Mouse (Mus musculus): ENCODE results near the gene Pithd1.
"Not testable (repeated sequence)": the region's sequence is repeated elsewhere in the genome, so short reads cannot be mapped to it uniquely, and the experiment has no call there.

The Pithd1 gene

DNA sequence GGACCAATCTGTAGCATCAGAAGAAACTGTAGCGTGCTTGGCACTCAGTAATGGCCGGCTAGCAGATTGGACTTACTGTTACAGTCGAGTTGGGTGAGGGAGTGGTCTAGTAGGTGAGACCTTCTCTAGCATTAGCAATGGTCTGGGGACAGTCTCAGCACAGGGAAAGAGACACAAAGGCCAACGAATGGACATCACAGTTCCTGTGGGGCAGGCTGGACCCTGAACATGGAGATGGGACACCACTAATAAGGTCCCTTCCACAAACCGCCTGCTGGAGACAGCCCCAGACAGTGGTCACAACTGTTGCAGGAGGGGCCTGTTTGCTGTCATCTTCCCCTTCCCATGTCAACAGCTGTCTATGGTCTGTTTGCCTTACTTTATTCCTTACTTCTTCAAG, 25.4 kb downstream of the Pithd1 start:
- no peak for ATAC-seq (ENCODE audit: low TSS enrichment)

DNA sequence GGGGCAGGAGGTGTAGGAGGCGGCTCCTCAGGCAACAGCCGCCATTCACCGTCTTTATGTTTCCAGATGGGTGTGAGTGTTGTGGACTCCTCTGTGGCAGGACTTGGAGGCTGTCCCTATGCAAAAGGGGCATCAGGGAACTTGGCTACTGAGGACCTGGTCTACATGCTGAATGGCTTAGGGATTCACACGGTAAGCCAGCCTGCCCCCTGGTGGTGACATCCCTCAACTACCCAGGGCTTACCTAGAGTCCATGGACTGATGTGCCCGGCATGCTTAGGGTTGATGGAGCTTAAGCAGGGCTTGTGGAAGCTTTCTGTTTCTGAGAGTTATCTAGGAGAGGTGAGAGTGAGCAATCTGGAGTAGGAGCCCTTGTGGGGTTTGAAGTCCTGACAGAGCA, 26.3 kb downstream of the Pithd1 start:
- ATAC-seq (ENCODE audit: low TSS enrichment) = peak; percentile 44

DNA sequence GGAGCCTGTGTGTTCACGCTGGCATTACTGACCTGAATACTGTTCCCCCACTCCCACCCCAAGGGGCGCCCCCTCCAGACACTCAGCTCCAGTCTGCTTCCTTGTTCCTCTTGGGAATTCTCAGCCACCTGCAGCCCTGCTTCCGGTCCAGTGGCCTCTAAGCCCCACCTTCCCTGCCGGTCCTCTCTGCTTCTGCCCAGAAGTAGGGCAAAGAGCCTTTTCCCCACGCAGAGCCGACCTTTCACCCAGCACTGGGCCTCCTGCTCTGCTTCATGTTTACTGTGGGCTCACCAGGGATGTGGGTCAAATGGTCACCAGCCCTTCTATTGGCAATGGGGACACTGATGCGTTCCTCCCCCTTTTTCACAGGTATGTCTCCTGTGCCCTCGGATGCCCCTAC, 28.7 kb downstream of the Pithd1 start:
- ATAC-seq (ENCODE audit: low TSS enrichment) = no peak

DNA sequence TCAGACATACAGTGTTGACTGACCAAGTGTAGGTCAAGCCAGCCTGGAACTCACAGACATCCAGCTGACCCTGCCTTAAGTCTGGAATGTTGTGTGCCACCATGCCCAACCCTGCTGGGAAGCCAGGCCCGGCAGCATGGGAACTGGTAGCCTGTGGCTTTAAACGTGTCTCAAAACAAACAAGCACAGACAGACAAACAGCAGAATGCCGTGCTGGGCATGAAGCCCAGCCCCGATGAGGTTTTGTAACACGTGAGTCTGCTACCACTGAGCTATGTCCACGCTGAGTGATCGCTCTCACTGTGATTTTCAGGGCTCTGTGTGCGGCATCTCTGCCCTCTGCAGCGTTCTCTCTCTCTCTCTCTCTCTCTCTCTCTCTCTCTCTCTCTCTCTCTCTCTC, 31.2 kb downstream of the Pithd1 start:
- ATAC-seq (ENCODE audit: low TSS enrichment) = no peak

DNA sequence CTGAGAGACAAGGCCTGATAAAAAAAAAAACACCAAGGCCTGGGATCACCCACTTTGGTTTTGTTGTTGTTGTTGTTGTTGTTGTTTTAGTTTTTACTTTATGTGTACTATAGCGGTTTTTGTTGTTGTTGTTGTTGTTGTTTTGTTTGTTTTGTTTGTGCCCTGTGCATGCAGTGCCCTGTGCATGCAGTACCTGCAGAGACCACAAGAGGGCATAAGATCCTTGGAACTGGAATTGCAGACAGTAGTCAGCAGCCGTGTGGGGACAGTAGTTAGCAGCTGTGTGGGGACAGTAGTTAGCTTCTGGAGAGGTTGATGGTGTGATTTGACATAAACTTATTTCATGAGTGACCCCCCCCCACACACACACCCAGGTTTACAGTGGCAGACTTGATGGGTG, 32.8 kb downstream of the Pithd1 start:
- ATAC-seq (ENCODE audit: low TSS enrichment) = peak; percentile 51; the same call in 1 of the 2 replicates

DNA sequence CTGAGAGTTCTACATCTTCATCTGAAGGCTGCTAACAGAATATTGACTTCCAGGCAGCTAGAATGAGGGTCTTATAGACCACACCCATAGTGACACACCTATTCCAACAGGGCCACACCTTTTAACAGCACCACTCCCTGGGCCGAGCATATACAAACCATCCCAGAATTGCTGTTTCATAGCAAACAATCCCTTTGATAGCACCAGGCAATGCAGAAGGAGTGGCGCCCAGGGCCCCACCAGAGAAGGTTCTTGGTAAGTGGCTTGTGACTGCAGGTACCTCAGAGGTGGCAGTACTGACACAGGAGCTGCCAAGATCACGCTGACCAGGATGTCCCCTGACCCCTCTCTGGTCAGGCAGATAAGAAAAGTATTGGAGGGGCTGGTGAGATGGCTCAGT, 33.9 kb downstream of the Pithd1 start:
- ATAC-seq (ENCODE audit: low TSS enrichment) = no peak

DNA sequence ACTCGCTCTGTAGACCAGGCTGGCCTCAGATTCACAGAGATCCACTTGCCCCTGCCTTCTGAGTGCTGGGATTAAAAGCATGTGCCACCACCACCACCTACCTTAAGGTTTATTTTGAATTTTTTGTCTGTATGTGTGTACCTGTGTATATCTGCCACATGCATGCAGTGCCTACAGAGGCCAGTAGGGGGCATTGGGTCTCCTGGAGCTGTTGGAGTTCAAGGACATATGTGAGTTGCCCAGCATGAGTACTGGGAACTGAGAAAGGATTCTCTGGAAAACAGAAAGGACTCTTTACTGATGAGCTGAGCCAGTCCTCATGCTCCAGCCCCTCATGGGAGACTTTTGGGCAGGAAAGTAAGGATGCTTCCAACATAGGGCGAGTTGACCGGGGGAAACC, 35.6 kb downstream of the Pithd1 start:
- no peak for ATAC-seq (ENCODE audit: low TSS enrichment)

DNA sequence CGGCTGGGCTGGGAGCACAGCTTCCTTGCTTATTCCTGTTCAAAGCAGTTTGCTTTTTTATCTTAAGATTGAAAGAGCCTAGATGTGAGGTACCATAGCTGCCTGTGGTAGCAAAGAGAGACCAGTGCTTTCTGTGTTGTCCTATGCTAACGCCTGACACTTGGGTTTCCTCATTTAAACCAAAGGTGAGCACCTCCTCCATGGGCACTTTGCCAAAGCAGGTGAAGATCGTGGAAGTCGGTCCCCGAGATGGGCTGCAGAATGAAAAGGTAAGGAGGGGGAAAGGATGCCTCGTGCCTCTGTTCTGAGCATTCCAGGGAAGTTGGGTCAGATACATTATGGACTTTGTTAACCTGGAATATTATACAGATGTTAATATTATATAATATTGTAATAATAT, 36.7 kb downstream of the Pithd1 start:
- ATAC-seq (ENCODE audit: low TSS enrichment) = no peak

DNA sequence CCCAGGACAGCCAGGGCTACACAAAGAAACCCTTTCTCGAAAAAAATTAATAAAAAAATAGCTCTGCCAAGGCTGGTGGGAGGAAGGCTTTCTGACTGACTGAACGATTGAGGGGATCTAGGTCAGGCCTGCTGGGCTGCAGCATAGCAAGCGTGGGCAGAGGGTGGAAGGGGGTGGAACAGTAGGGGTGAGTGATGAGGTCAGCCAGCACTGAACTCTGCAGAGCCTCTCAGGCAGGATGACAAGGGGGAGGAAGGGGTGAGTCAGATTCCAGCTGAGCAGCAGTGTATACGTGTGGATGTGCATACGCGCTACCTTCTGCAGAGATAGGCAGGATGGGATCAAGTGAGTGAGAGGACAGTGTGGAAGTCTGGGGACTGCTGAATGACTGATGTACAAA, 37.2 kb downstream of the Pithd1 start:
- ATAC-seq (ENCODE audit: low TSS enrichment) = no peak

DNA sequence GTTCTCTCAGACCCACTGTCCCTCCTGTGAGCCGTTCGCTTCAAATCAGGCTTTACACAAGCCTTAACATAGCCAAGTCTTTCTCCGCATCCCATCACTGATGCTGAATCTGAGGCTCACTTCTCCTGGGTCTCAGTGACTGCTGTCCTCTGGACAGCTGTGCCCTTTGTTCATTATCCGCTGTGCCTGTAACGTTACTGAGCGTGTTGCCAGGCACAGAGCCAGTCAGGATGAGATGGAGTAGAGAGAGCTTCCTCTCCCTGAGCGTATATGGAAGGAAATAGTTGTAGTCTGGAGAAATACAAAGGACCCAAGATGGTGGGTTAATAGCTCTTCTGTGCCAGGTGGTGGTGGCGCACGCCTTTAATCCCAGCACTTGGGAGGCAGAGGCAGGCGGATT, 37.6 kb downstream of the Pithd1 start:
- ATAC-seq (ENCODE audit: low TSS enrichment) = no peak

DNA sequence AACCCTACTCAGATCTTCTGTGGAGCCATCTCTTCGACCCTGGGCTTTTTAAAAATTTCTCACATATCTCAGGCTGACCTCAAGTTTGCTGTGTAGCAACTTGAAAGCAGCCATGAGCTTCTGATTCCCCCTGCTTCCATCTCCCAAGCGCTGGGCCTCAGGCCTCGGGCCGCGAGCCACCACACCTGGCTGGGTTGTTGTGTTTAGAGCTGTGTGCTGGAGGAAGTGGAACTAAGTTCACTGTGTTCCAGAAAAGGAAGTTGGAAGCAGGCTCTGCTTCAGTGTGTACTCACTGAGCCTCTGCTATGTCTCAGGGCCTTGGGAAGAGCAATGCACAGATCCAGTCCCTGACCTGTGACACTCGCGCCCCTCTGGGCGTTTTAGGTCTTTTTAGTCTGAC, 38.9 kb downstream of the Pithd1 start:
- no peak for ATAC-seq (ENCODE audit: low TSS enrichment)

DNA sequence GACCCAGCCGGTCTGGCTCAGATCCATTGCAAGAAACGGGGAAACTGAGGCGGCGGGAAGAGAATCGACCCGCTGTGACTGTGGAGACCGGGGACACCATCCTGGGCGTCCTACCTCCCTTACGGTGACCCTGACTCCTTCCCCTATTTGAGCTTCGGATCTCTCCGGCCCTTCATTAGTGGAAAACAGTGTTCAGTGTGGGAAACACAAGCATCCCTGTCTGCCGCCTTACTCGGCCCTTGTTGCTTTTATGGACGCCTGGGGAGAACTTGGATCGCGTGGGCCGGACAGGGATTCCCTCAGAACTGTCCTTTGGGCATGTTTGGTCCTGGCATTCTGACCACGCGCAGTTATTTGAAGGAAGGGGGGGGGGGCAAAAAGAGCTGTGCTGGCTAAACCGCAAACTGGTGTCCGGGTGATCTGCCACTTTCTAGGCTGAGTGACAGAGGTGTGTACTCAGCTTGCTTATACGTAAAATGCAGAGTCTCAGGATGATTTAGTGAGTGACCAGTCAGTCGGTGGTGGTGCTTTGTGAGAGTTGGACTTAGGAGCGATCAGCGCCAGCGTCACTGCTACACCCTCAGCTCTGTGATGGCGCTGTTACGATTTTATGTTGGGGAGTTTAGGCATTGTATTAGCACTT, 40.3 kb downstream of the Pithd1 start:
- peak; percentile 42 for ATAC-seq (ENCODE audit: low TSS enrichment)

DNA sequence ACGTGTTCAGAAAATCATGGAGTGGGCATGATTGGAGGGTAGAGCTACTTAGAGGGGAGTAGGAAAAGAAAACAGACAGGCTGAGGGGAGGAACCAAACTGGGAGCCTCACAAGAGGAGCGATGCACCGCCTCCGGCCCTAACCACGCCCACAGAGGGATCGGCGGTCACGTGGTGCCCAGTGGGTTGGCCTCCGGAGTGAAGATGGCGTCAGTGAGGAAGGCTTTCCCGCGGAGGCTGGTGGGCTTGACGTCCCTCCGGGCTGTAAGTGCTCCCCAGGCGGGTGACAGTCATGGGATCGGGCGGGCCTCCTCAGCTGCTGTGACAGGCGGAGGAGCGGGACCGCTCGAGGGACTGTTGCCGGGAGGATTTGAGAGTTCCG, 40.8 kb downstream of the Pithd1 start, which contains the start of gene Hmgcl:
Hmgcl (plus strand) TSS at position 171 of the 381 bp plus-strand sequence.
- peak; percentile 91 for ATAC-seq (ENCODE audit: low TSS enrichment)

DNA sequence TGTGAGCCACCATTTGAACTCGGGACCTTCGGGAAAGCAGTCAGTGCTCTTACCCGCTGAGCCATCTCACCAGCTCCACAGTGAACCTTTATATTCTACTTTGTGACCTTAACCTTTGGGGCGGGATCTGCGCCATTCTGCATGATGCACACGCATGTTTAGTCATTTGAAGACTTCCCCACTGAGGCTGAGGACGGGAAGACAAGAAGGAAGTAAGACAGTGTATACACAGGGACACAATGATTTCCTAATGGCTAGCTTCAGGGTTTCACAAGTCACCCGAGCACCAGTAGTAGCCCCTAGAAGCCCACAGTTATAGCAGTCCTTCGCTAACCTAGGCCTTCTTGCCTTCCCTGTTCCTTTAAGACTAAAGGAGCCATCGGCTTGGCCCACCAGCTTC, 41.4 kb downstream of the Pithd1 start:
- ATAC-seq (ENCODE audit: low TSS enrichment) = no peak

DNA sequence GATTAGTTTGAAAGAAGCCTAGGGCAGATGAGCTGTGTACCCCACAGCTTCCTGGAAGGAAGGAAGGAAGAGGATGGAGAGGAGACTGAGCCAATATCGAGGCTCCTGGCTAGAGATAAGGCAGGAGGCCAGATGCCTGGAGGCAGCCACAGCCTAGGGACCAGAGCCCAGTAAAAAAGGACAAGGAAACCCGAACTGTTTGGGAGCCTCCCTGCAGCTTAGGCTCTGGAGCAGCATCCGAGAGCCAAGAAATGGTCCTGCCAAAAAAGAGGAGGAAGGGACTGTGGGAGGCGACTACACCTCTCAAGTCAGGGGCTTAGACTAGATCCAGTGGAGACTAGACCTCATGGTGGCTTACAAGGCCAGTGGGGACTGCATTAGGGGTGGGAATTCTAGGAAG, 43.7 kb downstream of the Pithd1 start:
- no peak for ATAC-seq (ENCODE audit: low TSS enrichment)

DNA sequence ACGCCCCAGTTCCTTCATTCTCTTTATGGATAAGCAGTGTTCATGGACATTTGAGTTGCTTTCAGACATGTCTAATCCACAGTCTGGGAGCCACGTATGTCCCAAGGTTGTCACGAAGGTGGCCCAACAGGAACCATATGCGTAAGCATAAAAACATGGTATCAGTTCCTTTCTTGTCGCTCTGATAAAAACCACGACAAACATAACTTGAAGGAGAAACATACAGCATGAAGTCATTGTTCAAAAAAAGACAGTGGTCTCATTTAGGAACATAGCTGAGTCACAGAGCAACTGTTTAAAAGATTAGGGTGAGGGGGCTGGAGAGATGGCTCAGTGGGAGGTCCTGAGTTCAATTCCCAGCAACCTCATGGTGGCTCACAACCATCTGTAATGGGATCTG, 44.9 kb downstream of the Pithd1 start:
- no peak for ATAC-seq (ENCODE audit: low TSS enrichment)

DNA sequence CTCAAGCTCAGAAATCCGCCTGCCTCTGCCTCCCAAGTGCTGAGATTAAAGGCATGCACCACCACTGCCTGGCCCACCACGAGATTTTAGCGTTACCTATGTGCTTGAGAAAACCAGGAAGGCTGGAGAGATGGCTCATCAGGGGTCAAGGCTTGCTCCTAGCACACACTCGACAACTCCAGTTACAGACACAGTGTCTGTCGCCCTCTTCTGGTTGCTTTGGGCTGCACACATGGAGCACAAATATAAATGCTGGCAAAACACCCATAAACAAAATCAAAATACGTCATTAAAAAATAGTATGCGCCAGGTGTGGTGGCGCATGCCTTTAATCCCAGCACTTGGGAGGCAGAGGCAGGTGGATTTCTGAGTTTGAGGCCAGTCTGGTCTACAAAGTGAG, 46.0 kb downstream of the Pithd1 start:
- not testable (repeated sequence) for ATAC-seq (ENCODE audit: low TSS enrichment)

DNA sequence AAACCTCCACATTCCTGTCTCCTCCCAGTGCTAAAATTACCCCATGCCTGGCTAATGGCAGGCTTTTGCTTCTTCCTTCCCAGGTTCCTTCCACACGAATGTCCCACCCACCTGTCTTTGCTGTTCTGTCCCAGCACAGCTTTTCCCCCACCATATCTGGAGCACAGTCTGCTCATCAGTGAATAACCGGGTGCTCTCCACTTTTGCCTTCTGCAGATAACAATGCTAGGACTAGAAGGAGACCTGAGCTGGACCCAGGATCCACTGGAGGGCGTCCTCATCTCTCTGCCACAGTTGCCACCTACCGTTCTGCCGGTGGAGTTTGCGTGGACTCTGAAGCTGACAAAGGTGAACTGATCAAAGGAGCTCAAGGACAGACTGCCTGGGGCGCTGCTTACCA, 48.2 kb downstream of the Pithd1 start:
- no peak for ATAC-seq (ENCODE audit: low TSS enrichment)

DNA sequence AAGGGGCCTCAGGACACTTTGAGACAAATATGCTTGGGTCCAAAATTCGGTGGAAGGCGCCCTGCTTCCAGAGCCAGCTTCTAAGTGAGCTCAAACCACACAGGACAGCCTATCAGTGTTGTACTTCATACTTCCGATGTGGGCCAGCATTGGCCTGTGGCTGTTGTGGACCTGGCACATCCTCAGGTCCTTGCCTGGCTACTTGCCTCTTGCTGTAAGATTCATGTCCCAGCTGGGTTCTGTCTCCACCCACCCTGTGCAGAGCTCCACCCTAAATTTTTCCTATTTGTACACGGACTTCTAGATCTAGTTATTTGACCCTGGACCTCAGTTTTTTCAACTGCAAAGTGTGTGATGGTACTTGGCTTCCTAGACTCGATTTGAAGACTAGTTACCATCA, 51.6 kb downstream of the Pithd1 start:
- ATAC-seq (ENCODE audit: low TSS enrichment) = no peak

DNA sequence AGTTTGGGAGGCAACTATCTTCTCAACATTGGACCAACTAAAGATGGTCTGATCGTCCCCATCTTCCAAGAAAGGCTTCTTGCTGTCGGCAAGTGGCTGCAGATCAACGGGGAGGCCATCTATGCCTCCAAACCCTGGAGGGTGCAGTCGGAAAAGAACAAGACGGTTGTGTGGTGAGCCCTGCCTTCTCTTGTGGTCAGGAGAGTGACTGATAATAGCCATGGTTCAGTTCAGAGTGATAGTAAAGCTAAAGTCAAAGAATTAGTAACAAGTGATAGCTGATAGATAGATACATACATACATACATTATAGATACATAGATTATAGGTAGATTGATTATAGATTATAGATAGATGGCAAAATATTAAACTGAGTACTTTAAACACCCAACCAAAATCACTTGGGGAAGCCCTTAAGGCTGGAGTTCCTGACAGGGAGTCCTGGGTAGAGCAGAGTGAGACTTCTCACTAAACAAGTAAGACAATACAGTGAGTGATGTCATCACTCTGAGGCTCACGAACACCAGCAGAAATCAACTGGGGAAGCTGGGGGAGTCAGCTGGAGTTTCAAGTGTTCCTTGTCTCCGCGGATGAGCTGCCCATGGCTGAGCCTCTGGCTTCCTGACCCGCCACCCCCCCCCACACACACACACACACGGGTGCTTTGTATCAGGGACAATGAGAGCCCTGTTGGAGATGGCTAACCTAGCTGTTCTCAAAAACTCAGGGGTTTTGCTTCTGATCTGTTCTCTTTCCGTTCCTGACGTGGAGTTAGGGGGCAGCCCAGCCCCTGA, 52.2 kb downstream of the Pithd1 start:
- ATAC-seq (ENCODE audit: low TSS enrichment) = peak; percentile 31; the same call in 1 of the 2 replicates

DNA sequence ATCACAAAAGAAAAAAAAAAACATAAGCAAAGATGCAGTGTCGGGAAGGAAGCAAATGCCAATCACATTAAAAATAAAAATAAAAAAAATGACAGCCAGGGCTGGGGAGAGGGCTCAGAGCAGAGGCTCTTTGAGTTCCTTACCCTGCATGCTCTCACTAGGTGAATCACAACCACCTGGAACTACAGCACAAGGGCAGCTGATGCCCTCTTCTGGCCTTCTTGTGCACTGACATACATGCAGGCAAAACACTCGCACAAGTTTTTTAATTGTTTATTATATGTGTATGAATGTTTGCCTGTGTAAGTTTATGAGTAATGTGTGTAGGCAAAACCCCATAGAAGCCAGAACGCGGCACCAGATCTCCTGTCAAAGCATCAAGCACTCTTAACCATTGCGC, 55.2 kb downstream of the Pithd1 start:
- no peak for ATAC-seq (ENCODE audit: low TSS enrichment)

DNA sequence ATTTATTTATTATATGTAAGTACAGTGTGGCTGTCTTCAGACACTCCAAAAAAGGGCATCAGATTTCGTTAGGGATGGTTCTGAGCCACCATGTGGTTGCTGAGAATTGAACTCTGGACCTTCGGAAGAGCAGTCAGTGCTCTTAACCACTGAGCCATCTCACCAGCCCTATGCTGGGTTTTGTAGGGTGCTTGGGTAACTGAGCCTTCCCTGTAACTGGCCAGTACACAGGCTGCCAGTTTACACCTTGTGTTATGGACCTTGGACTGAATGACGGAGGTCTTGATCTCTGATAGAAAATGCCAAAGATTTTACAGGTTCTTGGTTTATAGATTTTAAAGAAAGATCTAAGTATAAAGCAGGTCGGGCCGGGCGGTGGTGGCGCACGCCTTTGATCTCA, 56.8 kb downstream of the Pithd1 start:
- ATAC-seq (ENCODE audit: low TSS enrichment) = no peak

DNA sequence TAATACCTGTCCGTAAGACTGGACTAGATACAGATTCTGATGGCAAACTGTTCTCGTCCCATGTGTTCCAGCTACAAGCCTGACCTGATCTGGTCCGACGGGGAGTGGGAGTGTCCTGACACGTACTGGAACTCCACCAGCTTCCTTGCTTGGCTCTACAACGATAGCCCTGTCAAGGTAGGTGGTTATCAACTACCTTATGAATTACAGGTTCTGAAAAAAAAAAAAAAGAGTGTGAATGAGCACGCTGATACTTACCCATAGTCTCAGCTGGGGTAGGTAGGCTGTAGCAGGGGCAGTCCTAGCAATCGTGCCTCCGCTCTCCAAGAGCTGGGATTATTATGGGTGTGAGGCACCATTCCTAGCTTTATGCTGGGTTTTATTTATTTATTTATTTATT, 57.2 kb downstream of the Pithd1 start:
- ATAC-seq (ENCODE audit: low TSS enrichment) = no peak

DNA sequence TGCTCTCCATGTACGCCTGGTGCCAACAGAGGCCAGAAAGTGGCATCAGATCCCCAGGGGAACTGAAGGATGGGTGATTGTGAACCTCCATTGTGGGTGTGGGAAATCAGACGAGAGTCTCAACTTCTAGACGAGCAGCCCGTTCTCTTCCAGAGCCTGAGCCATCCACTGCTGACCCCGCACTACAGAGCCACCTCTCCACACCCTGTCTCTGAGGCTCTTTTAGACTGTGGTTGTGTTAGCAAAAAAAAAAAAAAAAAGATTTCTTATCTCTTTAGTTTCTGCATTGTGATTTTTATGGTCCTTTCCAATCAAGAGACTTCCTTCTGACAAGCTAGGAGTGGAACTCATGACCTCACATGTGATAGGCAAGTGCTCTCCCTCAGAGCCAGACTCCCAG, 57.7 kb downstream of the Pithd1 start:
- no peak for ATAC-seq (ENCODE audit: low TSS enrichment)
